Mouse (Mus musculus) kidney, postnatal 14 days (tissue): ENCODE results near the gene Zcchc13.
"Not testable (repeated sequence)": the region's sequence is repeated elsewhere in the genome, so short reads cannot be mapped to it uniquely, and the experiment has no call there.

Experiments used
- DNase-seq: peaks from one replicate; pipeline ENCODE4 v3.0.0; 2022; ENCODE audit warnings: mixed read lengths

Zcchc13 gene

DNA sequence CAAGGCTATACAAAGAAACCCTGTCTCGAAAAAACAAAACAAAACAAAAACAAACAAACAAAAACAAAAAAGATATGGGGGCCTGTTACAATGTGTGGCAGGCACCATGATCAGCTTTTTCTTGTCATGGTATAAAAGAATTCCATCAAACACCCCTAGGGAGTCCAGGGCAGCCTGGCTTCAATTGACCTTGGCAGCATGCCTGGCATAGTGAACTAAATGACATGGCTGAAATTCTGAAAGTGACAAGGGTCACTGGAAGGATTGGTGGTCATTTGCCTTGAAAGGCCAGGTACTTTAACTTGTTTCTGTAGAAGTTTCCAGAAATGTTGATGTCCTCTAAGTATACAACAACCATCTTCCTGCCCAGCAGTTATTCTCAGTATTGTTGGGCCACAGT, 13.9 kb downstream of the Zcchc13 start:
- peak; percentile 27 for DNase-seq

DNA sequence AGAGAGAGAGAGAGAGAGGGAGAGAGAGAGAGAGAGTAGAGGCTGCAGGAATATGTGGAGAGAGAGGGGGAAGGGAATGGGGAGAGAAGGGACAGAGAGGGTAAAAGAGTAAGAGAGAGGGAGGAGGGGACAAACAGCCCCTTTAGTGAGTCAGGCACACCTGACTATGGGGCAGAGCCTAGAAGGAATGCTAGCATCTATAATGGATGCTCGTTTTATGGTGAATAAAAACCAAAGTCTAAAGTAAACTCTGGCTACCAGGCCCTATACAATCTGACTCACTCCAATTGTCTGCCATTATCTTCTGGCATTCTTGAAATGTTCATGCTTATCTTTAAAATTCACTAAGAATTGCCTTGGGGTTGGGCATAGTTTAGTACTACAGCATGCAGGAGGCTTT, 21.7 kb downstream of the Zcchc13 start:
- no peak for DNase-seq

DNA sequence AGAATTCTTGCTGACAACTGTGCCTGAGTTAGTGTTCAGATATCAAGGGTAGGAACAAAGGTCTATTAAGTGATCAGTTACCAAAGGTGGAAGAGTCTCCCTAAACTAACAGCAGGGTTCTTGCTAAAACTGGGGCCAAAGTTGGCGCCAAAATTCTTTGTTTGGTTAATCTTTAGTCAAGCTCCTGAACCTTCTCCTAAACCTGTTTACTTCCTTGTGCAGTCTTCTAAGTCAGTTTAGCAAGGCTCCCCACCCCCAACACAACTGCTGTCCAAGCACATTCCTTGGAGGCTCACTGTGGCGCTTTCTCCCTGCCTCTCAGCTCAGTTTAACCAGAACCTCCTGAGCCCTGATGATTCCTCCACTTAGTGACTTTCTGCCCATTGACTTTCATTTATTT, 22.6 kb downstream of the Zcchc13 start:
- DNase-seq: peak; percentile 82

DNA sequence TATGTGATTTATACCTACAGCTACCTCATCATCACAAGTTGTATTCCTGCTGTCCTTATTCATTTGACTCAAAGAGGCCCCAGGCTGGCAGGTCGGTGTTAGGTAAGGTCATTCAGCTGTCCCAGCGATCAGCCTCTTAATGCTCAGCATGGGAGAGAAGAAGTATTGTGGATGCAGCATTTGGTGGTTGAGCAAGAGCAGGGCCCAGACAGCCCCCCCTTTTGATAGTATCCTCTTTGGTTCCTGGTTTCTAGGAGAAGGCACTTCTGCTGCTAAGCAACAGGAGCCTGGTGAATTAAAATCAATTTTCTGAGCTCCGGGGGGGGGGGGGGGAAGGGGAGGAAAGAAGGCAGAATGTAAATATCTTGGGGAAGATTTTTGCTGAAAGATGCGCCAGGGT, 28.6 kb downstream of the Zcchc13 start:
- no peak for DNase-seq

DNA sequence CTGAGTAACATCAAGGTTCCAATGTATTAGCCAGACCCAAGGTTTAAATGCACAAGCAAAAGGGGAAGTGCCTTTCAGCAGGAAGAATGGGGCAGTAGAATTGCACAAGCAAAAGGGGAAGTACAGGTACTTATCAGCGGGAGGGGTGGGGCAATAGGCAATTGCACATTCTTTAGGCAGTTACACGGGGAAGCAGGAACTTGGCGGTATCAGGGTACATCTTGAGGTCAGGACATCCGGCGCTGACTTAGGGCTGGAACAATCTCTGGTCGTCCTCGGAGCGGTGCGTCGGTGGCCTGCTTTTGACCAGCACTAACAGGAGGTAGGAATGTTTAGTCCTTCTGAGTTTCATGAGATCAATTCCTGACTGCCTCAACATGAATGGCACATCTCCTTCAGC, 34.1 kb downstream of the Zcchc13 start:
- DNase-seq: not testable (repeated sequence)

DNA sequence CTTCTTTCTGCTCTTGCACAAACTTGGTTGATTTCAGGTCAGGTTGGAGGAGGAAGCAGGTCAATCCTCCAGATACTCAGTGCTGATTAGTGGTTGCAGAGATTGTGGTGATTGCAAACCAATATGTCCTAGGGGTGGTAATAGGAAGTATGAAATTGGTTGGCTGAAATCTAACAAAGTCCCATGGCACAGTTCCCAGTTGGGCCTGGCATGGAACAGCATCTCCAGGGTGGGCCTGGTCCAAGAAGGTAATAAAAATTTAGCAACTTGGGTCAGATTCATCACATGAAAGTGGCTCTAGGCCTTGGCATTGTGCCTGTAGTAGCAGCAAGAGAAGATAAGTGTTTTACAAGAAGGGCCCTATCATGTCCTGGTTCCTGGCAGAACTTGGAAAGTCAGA, 39.9 kb downstream of the Zcchc13 start:
- DNase-seq: no peak

DNA sequence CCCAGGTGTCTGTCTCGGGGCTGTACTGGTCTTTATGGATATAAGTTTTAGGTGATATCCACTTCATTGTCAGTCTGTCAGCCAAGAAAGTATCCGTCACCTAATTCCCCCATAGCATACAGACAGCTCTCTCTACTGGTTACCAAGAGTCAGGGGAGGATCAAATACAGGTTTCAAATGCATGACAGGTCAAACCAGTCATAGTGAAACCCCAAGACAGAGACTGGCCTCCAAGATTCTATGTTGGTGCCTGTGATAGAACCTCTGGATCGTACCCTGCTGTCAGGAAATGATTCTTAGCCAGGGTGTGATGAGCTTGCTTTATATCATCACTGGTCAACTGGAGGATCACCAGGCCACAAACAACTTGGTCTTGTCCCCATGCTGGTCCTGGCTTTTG, 43.4 kb downstream of the Zcchc13 start:
- no peak for DNase-seq

DNA sequence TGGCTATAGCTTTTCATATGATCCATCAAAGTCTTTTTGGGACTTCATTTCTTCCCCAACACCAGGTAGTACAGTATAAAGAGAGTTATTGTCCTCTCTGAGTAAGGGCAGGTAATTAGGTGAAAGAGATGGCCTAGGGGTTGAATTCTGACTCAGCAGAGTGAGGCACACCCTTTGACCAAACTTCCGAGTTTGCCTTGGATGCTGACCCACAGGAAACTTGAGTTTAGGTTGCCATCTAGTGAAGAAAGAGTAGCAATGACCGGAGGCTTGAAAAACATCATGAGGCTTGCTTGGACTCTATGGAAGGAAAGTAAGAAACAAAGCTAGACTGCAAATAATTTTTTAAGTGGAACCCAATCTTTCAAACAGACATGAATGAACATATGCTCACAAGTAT, 44.3 kb downstream of the Zcchc13 start:
- DNase-seq: peak; percentile 25
